Mouse (Mus musculus): ENCODE measurements at regions not wholly inside any gene's neighbourhood (a gene's known extent, or its start where the extent isn't known, plus 50 kb on each side); places are given as distances from the start of the nearest gene placed in this dataset.
"Not testable (repeated sequence)": the region's sequence is repeated elsewhere in the genome, so short reads cannot be mapped to it uniquely, and the experiment has no call there.

DNA sequence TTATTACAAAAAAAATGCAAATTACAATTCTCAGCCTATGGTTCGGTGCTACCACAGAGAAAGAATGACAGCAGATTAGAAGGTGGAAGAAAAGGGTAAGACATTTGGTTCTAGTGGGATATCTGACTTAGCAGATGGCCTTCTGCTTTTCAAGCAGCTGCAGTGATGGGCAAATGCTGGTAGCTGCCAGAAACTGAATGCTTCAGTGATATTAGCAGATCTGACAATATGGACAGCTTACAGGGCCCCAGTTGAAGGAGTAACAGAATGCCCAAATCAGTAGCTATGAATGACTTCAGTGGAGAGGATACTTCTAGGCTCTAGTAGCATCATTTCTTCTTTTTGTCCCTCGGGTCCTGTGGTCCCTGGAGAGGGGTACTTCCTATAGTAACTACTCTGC, 143.9 kb upstream of the Rps6ka3 start:
- DNase-seq (ENCODE audit: low spot score in 2 of 2): no peak

DNA sequence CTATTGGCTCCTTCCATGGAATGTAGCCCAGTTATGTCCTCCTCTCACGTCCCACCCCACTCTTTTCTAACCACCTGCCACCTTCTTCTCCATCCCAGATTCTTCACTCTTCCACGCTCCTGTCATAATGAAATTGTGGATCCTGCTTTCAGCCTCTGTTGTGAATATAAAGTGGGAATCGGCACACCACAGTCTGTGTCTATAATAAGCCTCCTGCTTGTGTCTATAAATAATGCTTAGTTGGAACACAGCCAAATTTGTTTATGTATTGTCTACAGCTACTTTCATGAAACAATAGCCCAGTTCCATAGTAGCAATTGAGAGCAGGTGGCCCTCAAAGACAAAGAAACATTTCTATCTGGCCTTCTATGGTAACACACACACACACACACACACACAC, 137.5 kb upstream of the Rps6ka3 start:
- DNase-seq (ENCODE audit: low spot score in 2 of 2): no peak

DNA sequence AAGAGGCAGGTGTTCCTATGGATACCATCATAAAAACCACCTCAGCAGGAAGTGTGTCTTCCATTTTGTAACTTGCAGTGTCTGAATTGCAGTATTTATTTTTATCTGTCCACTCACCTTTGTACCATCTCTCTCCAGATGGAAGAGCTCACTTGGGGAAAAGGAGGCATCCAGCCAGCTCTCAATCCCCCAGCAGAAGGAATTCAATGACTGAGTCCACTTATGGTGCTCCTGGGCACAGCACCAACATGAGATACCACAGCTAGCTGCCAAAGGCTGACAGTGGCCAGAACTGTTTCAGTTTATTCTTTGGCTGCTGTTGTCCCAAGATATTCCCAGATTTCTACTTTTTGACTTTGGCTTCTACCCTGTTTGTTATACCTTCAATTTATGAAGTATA, 136.6 kb upstream of the Rps6ka3 start:
- no peak for DNase-seq (ENCODE audit: low spot score in 2 of 2)

DNA sequence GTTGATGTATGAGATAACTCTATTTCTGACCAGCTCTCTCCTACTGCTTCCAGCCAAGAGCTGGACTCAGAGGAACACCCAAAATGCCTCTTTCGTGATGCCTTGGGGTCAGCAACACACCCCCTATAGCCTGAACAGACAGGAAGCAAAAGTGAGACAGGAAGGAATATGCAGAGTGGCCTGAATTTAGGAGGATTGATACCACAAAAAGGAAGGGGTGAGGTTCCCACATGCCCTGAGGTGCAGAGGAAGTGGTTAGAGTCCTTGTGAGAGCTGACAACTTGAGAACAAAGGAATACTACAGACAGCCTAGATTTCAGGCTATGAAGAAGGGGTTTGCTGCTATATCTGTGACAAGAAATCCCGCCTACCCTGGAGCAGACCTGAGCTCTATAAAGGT, 129.6 kb upstream of the Rps6ka3 start:
- DNase-seq (ENCODE audit: low spot score in 2 of 2): no peak

DNA sequence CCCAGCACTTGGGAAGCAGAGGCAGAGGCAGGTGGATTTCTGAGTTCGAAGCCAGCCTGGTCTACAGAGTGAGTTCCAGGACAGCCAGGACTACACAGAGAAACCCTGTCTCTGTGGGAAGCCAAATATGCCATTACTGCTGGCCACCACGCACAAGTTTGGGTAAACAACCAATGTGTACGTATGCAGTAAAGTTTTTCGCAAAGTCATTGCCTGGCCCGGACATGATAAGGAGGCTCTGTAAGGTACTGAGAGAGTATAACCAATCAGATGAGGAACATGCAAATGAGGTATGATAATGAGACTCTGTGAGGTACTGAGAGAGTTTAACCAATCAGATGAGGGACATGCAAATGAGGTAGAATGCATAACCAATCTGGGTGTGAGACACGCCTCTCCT, 99.5 kb upstream of the Rps6ka3 start:
- not testable (repeated sequence) for DNase-seq (ENCODE audit: low spot score in 2 of 2)

DNA sequence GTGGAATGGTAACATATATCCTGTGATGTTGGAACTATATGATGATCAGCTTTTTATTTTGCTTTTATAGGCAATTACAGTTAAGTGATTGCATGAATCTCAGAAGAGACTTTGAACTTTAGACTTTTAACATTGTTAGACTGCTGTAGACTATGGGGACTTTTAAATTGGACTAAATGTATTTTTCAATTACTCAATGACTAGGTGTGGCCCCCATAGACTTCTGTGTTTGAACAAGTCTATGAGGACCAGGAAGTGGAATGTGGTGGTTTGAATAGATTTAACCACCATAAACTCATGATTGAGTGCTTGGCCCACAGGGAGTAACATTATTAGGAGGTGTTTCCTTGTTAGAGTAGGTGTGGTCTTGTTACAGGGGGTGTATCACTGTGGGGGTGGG, 93.9 kb upstream of the Rps6ka3 start:
- no peak for DNase-seq (ENCODE audit: low spot score in 2 of 2)

DNA sequence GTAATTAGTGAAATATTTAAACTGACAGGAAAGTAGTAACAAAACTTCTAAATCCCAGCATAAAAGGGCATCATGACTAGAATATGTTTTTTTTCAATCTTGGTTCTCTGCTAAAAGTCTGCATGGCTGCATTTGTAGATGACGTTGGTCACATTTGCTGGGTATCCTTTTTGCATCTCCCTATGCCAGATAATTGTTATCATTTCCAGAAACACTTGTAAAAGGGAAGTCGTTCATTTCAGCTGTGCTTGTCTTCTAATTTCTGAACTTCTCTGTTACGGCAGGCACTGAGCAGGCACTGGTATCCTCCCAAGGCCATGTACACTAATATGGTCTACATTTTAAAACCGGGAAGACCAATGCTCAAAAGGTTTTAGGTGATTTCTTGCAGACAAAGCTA, 69.6 kb upstream of the Rps6ka3 start:
- no peak for DNase-seq (ENCODE audit: low spot score in 2 of 2)

DNA sequence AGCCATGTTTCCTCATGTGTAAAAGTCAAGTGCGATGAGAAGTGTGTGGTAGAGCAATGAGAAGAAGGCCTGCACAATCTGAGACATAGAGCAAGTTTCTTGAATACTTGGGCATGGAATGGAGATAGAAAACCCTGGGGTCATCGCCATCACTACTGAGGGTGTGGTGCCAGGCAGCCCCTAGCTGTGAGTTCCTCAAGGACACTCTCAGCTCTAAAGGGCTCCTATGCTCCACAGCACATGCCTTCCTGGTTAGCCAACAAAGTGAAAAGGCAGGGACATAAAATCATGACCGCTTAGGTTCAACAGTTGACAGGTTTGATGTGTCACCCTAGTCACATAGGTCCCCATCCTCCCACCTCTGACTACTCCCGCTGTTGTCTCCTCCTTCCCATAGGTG, 66.8 kb upstream of the Rps6ka3 start:
- no peak for DNase-seq (ENCODE audit: low spot score in 2 of 2)

DNA sequence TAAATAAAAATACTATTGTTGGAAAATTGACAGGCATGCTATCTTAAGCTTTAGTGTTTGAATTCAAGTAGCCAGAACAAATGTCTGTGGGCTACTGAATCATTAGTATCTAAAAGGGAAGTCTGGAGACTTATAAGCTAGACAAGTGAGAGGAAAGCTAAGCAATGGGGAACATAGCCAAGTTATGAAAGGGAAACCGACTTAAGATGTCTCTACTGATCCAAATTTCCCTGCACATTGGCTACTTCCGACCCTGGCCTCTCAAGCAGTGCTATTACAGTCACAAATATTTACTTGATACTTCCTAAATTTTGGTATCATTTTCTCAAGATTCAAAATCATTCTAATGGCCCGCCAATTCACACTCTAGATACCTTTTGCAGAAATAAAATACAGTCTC, 65.4 kb upstream of the Rps6ka3 start:
- no peak for DNase-seq (ENCODE audit: low spot score in 2 of 2)

DNA sequence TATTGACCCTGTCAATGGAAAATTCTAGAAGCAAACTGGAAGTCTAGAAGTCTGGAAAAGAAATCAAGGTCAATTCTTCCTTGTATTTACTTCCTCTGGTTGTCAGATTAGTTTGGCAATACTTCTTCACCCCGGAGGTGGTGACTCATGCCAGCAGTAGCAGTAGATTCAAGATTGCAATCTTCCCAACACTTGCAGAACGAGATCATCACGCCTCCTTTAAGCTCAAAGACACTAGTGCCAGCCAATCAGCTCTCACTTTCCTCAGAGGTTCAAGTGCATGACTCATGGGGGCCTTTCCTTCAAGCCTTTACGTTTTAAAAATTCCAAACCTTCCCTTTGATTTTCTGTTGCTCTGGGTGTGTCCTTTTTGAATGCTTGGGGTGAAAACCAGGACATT, 64.9 kb upstream of the Rps6ka3 start:
- no peak for DNase-seq (ENCODE audit: low spot score in 2 of 2)

DNA sequence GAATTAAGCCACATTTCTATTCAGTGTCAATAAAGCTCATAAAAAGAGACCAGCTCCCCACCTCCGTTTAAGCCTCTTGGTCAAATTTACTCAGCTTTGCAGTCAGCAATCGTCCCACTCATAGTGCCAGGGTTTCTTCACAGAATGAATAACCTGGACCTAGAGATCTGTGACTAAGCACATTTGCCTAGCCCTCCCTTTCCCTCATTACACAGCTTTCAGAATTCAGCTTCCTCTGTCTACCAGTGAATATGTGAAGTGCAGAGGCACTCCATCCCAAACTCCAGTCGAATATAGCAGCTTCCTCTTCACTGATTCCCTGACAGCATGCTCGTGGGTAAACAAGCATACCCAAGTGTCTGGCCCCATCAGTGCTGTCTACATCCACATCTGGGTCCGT, 54.3 kb upstream of the Rps6ka3 start:
- DNase-seq (ENCODE audit: low spot score in 2 of 2): no peak

DNA sequence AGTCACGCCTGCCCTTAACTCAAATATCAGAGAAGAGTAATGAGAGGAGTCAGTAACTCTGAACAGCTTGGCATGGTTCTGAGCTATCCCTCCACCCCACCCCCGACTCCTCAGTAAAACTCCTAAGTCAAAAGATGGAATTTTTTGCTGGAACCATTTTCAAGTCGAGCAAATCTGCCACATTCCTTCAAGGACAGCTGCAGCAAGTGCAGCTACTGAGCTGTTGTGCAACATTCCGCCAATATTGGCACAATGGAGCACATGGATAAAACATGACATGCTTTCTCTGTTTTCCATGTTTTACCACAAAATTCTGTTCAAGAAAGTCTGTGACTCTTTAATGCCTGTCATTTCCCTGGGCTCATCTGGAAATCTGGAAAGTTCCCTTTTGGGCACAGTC, 53.1 kb upstream of the Rps6ka3 start:
- peak in 1 of 2 experiments; percentile 2 for DNase-seq (ENCODE audit: low spot score in 2 of 2)

DNA sequence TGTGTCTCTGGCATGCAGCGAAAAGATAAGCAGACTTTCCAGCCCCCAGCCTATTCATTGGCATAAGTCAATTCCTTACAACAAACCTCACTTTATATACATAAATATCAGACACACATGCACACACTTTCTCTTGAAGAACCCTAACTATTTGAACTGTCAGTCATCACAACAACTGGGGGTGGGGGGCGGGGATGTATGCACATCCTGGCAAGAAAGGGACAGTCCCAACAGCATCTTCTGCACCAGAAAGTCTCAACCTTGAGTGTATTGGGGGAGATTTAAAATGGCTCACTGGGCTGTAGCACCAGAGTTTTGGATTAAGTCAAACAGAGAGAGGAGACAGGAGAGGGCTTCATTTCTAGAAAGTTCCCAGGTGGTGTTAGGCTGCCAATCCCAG, 50.4 kb upstream of the Rps6ka3 start:
- no peak for DNase-seq (ENCODE audit: low spot score in 2 of 2)
